Mouse (Mus musculus): ENCODE measurements around the gene Tdrd7.

The Tdrd7 gene

GRCm38 (mm10) chr4:46038591-46038891 is 73.4 kb downstream of the Tdrd7 start:
- in situ Hi-C loops (cut with MboI; ENCODE audit: low pct_unique_long_range_greater_than_20kb in 1 of 2, low sequenced_read_pairs in 2 of 2, unreplicated experiment in 1 of 2) = no loop called here

GRCm38 (mm10) chr4:46038892-46039751 is 74.0 kb downstream of the Tdrd7 start, which contains the start of gene Tmod1:
Gene Tmod1, plus strand, starts transcription at chr4:46038935.
- in situ Hi-C loops (cut with MboI; ENCODE audit: low pct_unique_long_range_greater_than_20kb in 1 of 2, low sequenced_read_pairs in 2 of 2, unreplicated experiment in 1 of 2) = no loop called here

- in situ Hi-C loops (cut with MboI; ENCODE audit: low pct_unique_long_range_greater_than_20kb in 1 of 2, low sequenced_read_pairs in 2 of 2, unreplicated experiment in 1 of 2) = no loop called here
Observed at GRCm38 (mm10) chr4:46039899-46040298, 74.8 kb downstream of the Tdrd7 start.

- in situ Hi-C loops (cut with MboI; ENCODE audit: low pct_unique_long_range_greater_than_20kb in 1 of 2, low sequenced_read_pairs in 2 of 2, unreplicated experiment in 1 of 2) = no loop called here
Observed at GRCm38 (mm10) chr4:46040594-46041192, 75.6 kb downstream of the Tdrd7 start.

GRCm38 (mm10) chr4:46041761-46042504 is 76.8 kb downstream of the Tdrd7 start:
- in situ Hi-C loops (cut with MboI; ENCODE audit: low pct_unique_long_range_greater_than_20kb in 1 of 2, low sequenced_read_pairs in 2 of 2, unreplicated experiment in 1 of 2) = no loop called here

GRCm38 (mm10) chr4:46042505-46042850 is 77.3 kb downstream of the Tdrd7 start:
- in situ Hi-C loops (cut with MboI; ENCODE audit: low pct_unique_long_range_greater_than_20kb in 1 of 2, low sequenced_read_pairs in 2 of 2, unreplicated experiment in 1 of 2) = no loop called here

DNA sequence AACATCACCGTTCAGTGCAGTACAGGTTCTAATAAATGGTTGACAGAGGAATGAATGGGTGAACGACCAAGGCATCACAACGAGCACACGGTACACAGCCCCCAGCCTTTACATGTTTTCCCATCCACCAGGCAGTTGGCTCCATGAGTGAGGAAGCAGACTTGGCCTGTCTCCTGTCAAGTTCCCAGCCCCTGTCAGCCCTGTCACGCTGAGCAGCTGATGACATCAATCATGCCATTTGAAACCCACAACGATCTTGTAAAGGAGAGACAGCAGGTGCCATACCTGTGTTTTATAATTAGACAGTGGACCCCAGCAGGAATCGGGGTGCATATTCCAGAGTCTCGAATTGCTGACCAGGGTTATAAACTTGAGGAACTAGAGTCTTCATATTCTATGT is 78.2 kb downstream of the Tdrd7 start:
- in situ Hi-C loops (cut with MboI; ENCODE audit: low pct_unique_long_range_greater_than_20kb in 1 of 2, low sequenced_read_pairs in 2 of 2, unreplicated experiment in 1 of 2) = no loop called here

GRCm38 (mm10) chr4:46047971-46048370 is 82.8 kb downstream of the Tdrd7 start:
- in situ Hi-C loops (cut with MboI; ENCODE audit: low pct_unique_long_range_greater_than_20kb in 1 of 2, low sequenced_read_pairs in 2 of 2, unreplicated experiment in 1 of 2) = no loop called here

GRCm38 (mm10) chr4:46048418-46048817 is 83.3 kb downstream of the Tdrd7 start:
- in situ Hi-C loops (cut with MboI; ENCODE audit: low pct_unique_long_range_greater_than_20kb in 1 of 2, low sequenced_read_pairs in 2 of 2, unreplicated experiment in 1 of 2) = no loop called here

- in situ Hi-C loops (cut with MboI; ENCODE audit: low pct_unique_long_range_greater_than_20kb in 1 of 2, low sequenced_read_pairs in 2 of 2, unreplicated experiment in 1 of 2) = no loop called here
Observed at GRCm38 (mm10) chr4:46053323-46054107, 88.4 kb downstream of the Tdrd7 start.

GRCm38 (mm10) chr4:46056163-46056562 is 91.0 kb downstream of the Tdrd7 start:
- in situ Hi-C loops (cut with MboI; ENCODE audit: low pct_unique_long_range_greater_than_20kb in 1 of 2, low sequenced_read_pairs in 2 of 2, unreplicated experiment in 1 of 2) = no loop called here

GRCm38 (mm10) chr4:46061259-46061962 is 96.3 kb downstream of the Tdrd7 start:
- in situ Hi-C loops (cut with MboI; ENCODE audit: low pct_unique_long_range_greater_than_20kb in 1 of 2, low sequenced_read_pairs in 2 of 2, unreplicated experiment in 1 of 2) = no loop called here

- in situ Hi-C loops (cut with MboI; ENCODE audit: low pct_unique_long_range_greater_than_20kb in 1 of 2, low sequenced_read_pairs in 2 of 2, unreplicated experiment in 1 of 2) = no loop called here
Observed at GRCm38 (mm10) chr4:46063841-46064240, 98.7 kb downstream of the Tdrd7 start.

- in situ Hi-C loops (cut with MboI; ENCODE audit: low pct_unique_long_range_greater_than_20kb in 1 of 2, low sequenced_read_pairs in 2 of 2, unreplicated experiment in 1 of 2) = no loop called here
Observed at GRCm38 (mm10) chr4:46064263-46064662, 99.1 kb downstream of the Tdrd7 start.

- in situ Hi-C loops (cut with MboI; ENCODE audit: low pct_unique_long_range_greater_than_20kb in 1 of 2, low sequenced_read_pairs in 2 of 2, unreplicated experiment in 1 of 2) = no loop called here
Observed at GRCm38 (mm10) chr4:46064961-46065360, 99.8 kb downstream of the Tdrd7 start.

- in situ Hi-C loops (cut with MboI; ENCODE audit: low pct_unique_long_range_greater_than_20kb in 1 of 2, low sequenced_read_pairs in 2 of 2, unreplicated experiment in 1 of 2) = no loop called here
Observed at GRCm38 (mm10) chr4:46065695-46066340, 100.7 kb downstream of the Tdrd7 start.

- in situ Hi-C loops (cut with MboI; ENCODE audit: low pct_unique_long_range_greater_than_20kb in 1 of 2, low sequenced_read_pairs in 2 of 2, unreplicated experiment in 1 of 2) = no loop called here
Observed at GRCm38 (mm10) chr4:46068060-46068459, 102.9 kb downstream of the Tdrd7 start.

GRCm38 (mm10) chr4:46068573-46068972 is 103.4 kb downstream of the Tdrd7 start:
- in situ Hi-C loops (cut with MboI; ENCODE audit: low pct_unique_long_range_greater_than_20kb in 1 of 2, low sequenced_read_pairs in 2 of 2, unreplicated experiment in 1 of 2) = no loop called here
